Mouse (Mus musculus) gastrocnemius, adult 8-10 months (tissue): ENCODE data around the gene Zfp870. TPM values are rescaled to one million over a fixed set of nuclear protein-coding genes. Genes with fewer than 3 reads are reported as not detected.

Source experiments
- DNase-seq, 2 experiments: peaks; one replicate each; pipeline ENCODE4 v3.0.0; 2022; ENCODE audit warnings: low spot score in 2 of 2
- total RNA-seq, 4 experiments: library from RNA; stranded (reverse); gene quantifications; 2 replicates each; pipeline ENCODE4 v1.2.4; 2022

Zfp870 gene
- total RNA-seq: 1 to 10 TPM; 4.8 to 8.5 (median 8.1) TPM

GRCm38 (mm10) chr17:32891239-32892180 is at the start of gene Zfp870:
Zfp870 (minus strand) TSS chr17:32891642.
- DNase-seq: peak; percentile 83 to 88

GRCm38 (mm10) chr17:32939831-32940230 is 48.4 kb upstream of the Zfp870 start:
- no peak for DNase-seq

GRCm38 (mm10) chr17:32927803-32928202 is 36.4 kb upstream of the Zfp870 start:
- no peak for DNase-seq

- DNase-seq: peak; percentile 17 to 52
These were observed 33.3 kb upstream of the Zfp870 start for GRCm38 (mm10) chr17:32924658-32925312.

- DNase-seq: no peak
These were observed 32.2 kb upstream of the Zfp870 start for GRCm38 (mm10) chr17:32923681-32924080.

GRCm38 (mm10) chr17:32919123-32919522 is 27.7 kb upstream of the Zfp870 start:
- DNase-seq: no peak

- peak; percentile 17 to 42 for DNase-seq
These were observed 25.7 kb upstream of the Zfp870 start, which contains the start of gene Cyp4f14 for GRCm38 (mm10) chr17:32917131-32917530. Cyp4f14 (minus strand) TSS chr17:32917342.

GRCm38 (mm10) chr17:32916075-32916474 is 24.6 kb upstream of the Zfp870 start:
- DNase-seq: no peak

GRCm38 (mm10) chr17:32906172-32906571 is 14.7 kb upstream of the Zfp870 start:
- DNase-seq: no peak

GRCm38 (mm10) chr17:32905239-32905638 is 13.8 kb upstream of the Zfp870 start:
- DNase-seq: no peak

GRCm38 (mm10) chr17:32904414-32904813 is 13.0 kb upstream of the Zfp870 start:
- no peak for DNase-seq

GRCm38 (mm10) chr17:32901751-32902525 is 10.5 kb upstream of the Zfp870 start:
- DNase-seq: no peak

- no peak for DNase-seq
These were observed 4.0 kb upstream of the Zfp870 start for GRCm38 (mm10) chr17:32895421-32895820.

- DNase-seq: no peak
These were observed 2.5 kb upstream of the Zfp870 start for GRCm38 (mm10) chr17:32893901-32894300.

GRCm38 (mm10) chr17:32890852-32891238 is 597 bp downstream of the Zfp870 start:
- DNase-seq: no peak

- no peak for DNase-seq
These were observed 1.8 kb downstream of the Zfp870 start for GRCm38 (mm10) chr17:32889611-32890010.

GRCm38 (mm10) chr17:32880320-32881218 is 10.9 kb downstream of the Zfp870 start:
- DNase-seq: no peak

GRCm38 (mm10) chr17:32878773-32879172 is 12.7 kb downstream of the Zfp870 start:
- no peak for DNase-seq

GRCm38 (mm10) chr17:32877471-32878171 is 13.8 kb downstream of the Zfp870 start:
- DNase-seq: no peak

GRCm38 (mm10) chr17:32872696-32873095 is 18.7 kb downstream of the Zfp870 start:
- no peak for DNase-seq
